Mouse (Mus musculus) right cerebral cortex, postnatal 10 days (tissue): ENCODE measurements around the gene Slc25a26.
A peak's percentile ranks its signal among the peaks of the same experiment; 100 is the strongest.

Experiments
- DNase-seq, 2 experiments: peaks; one replicate each; pipeline ENCODE4 v3.0.0; 2021; ENCODE audit warnings: low spot score in 2 of 2

Gene Slc25a26

DNA sequence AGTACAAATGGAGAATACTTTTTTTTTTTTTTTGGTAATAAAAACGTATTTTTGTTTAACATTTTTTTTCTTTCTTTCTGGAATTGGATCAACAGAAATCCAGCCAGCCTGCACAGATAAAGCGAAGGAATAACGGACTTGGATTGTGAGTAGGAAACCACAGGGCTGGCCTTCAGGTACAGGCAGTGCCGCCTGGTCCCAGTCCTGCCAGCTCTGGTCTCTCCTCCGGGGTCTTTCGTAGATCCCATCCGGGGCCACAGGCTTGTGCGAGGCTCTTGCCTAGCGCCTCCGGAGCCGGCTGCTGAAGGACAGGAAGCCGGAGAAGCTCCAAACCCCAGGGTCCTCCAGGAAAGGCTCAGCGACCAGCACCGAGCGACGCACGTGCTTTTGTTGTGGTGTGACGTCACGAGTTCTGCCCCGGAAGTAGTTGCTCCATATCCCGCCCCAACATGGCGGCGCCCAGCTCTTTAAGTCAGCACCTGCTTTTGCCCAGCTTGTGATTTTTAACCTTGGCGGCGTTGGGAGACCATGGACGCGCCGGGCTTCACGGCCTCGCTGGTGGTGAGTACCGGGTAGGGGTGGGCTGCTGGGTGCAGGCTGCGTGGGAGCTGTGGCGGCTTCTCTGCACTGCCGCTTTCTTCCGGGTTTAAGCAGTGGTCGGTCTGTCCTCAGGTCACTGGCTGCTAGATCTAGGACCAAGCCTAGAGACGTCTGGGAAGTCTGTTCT is at the start of gene Slc25a26:
TSS of gene Slc25a26 (plus strand) at position 435 of the 727 bp plus-strand sequence.
- DNase-seq = peak; percentile 94 to 95

DNA sequence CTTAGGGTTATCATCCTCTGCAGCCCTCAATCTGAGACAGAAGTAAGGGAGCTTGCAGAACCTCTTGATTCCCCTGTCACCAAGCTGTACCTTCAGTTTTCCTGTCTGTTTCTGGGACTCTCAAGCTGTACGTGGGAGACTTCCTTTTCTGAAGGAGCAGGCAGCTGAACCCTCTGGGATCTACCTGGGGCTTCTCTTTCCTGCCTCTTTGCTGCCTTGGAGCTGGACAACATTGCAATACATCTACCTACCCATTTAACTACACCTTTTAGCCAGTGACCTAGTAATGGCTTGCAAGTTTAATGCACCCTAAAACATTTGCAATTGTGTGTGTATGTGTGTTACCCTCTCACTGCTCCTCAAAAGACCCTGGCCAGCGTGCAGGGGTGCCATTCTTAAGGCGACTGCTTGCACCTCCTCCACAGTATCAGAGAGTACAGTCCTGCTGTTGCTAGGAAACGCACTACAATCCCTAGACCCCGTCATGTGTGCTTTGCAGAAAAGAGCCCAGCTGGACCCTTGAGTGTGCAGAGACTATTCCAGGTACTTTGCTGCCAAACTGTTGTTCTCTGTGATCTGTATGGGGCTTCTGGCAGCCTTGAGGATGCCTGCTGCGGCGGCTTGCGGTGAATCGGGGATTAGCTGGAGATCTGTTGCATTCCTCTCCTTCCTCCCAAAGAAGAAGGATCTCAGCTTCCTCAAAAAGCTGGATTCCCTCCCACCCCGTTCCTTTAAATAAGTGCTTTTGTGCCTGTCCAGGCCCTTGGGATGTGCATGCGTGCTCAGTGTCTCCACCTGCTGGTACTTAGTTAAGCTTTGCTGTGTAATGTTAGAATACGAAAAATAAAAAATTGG is 35.9 kb upstream of the Slc25a26 start:
- peak; percentile 80 to 81 for DNase-seq

DNA sequence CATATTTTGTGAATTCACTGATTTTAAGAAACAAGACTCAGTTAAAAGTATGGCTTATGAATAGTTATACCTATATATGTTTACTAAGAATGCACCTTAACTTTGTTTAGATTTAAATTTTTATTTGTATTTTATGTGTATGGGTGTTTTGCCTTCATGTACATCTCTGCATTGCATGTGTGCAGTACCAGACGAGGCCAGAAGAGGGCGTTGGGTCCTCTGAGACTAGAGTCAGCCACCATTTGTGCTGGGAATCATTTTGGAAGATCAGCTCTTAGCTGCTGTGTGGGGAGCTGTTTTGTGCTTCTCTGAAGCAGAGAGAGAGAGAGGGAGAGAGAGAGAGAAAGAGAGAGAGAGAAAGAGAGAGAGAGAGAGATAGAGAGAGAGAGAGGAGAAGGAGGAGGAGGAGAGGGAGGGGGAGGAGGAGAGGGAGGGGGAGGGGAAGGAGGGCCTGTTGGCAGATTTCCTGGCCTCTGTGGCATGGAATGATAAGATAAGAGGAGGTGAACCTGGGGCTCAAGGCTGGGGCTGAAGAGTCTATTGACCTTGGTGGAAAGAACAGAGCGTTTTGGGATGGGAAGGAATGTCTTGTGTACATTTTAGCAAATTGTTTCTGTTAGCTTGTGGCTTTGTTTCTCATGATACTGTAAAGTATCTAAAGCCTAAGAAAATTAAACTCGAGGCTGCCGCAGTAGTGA is 33.5 kb upstream of the Slc25a26 start:
- DNase-seq = peak in 1 of 2 experiments; percentile 24

DNA sequence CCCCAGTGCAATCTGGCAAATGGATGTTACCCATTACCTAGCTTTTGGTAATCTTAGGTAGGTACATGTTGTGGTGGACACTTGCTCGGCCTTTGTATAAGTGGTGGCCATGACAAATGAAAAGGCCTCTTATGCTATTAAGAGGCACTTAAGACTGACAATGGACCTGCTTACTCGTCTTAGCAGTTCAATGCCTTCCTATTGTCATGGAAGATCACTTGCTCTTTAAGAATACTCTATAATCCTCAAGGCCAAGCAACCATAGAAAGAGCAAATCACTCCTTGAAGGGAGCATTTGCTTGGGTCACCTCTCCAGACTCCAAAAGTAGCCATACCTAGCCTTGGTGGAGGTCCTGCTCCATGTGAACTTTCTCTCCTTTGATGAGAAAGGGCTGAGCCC is 7.4 kb upstream of the Slc25a26 start:
- no peak for DNase-seq

DNA sequence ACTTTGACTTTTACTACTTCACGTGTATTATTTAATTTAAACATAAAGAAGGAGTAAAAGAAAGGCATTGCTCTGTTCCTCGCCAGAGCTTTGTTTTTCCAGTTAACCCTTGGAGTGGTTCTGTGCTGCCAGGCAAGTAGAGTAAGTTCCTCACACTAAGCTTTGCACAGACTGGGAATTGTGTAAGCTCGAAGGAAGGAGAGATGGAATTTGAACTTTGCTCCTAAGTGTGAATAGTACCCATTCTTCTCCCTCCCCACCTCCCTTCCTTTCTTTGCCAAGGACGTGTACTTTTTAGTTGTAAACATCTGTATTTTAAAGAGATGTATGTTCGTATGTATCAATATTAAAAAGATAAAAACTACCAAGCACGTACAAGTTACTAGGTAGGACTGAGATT is 3.8 kb downstream of the Slc25a26 start:
- no peak for DNase-seq

DNA sequence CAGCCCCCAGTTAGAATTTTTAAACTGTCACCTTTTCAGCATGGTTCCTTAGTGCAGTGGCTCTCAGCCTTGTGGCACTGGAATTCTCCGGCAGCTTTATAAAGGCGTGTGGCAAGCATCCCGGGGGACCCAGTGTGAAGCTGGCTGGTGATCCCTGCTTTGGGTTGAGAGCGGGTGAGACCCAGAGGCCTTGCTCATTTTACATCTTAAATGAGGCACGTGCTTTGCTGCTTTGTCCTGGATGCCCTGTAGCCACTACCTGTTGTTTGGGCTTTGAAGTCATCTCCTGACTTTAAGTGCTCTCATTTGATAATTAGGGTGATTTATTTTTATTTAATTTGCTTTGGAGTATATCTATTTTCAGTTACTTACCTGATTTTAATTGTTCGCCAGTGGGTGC is 7.8 kb downstream of the Slc25a26 start:
- no peak for DNase-seq

DNA sequence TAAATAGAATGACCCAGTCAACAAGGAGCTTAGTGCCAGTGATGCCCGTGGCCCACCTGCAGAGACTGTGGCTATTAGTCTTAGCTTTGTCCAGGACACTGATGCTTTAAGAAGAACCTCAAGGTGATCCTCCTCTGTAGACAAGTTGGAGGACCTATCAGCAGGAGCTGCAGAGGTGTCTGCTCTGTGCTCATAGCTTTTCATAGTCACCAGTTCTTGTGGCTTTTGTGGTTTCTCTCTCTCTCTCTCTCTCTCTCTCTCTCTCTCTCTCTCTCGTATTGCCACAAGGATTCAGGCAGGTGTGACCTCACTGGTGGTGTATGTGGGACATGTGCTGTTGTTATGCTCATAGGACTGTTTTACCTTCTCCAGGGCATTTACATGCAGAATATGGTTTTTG is 8.7 kb downstream of the Slc25a26 start:
- DNase-seq = no peak

DNA sequence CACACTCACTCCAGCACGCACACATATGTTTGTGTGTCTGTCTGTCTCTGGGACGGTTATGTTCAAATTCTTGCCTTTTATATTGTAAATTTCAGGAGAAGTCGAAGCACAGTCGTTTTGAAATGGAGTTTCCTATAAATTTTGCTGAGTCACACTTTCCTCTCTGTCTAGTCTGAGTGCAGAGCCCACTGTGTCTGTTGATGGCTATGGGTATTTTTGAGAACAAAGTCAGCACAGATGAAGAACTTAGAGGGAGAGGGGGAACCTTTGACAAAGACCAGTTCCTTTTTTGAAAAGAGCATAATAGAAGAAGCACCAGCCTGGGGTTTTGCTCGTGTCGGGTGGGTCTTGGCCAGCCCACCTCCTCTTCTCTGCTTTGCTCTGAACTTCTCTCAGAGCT is 9.1 kb downstream of the Slc25a26 start:
- DNase-seq = no peak

DNA sequence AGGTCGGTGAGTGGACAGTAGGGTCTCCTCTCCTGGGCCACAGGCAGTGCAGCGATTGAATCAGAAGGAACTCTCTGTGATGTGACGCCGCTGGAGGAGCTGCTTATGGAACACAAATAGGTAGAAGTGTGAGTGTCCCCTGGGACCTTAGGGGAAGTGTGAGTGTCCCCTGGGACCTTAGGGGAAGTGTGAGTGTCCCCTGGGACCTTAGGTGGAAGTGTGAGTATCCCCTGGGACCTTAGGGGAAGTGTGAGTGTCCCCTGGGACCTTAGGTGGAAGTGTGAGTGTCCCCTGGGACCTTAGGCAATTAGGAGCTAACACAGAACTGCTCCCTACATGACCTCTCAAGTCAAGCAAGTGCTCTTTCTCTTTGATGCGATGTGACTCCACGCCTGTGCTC is 18.0 kb downstream of the Slc25a26 start:
- no peak for DNase-seq

DNA sequence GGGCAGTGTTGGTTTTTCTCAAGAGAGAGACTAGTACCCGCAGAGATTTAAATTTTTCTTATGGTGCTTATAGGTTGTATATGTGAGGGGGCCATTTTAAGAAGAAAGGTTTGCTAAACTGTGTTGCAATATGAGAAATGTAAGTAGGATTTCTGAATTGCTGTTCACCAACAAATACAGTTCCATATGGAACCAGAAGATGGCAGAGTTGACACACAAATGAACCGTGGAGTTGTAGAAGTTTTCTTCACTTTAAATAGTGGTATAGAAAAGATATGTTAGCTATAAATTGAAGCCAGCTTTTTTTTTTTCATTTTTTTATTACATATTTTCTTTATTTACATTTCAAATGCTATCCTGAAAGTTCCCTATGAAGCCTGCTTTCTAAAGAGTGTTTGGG is 24.2 kb downstream of the Slc25a26 start:
- DNase-seq = peak in 1 of 2 experiments; percentile 33

DNA sequence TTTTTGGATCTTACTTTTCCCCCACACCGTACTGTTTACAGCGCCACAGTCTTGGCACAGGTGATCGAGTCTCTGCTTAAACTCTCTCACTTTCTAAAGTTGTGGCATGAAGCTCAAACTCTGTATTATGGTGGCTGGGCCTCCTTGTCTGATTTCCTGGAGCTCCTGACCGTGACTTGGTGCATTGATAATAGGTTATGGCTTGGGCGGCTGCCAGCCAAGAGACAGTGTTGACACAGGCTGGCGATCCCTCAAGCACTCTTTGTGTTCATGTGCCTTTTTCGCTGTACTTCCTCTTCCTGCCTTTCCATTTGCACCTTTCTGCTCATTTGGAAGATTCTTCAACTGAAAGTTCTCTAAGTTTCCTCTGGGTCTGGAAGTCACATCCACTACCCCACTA is 30.6 kb downstream of the Slc25a26 start:
- DNase-seq = no peak

DNA sequence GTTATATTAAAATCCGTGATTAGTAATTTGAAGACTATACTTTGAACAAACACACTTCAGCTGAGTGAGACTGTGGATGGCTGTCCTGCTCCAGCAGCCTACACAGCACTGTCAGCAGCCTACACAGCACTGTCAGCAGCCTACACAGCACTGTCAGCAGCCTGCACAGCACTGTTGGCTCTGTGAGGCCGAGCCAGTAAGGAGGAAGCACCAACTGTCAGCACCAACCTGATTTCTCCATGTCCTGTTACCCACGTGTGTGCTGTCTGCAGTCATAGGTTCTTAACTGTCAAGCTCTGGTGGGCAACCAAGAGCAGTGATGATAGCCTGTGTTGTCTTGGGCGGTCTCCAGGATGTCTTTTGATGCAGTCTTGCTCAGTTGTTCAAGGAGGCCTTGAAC is 32.0 kb downstream of the Slc25a26 start:
- no peak for DNase-seq

DNA sequence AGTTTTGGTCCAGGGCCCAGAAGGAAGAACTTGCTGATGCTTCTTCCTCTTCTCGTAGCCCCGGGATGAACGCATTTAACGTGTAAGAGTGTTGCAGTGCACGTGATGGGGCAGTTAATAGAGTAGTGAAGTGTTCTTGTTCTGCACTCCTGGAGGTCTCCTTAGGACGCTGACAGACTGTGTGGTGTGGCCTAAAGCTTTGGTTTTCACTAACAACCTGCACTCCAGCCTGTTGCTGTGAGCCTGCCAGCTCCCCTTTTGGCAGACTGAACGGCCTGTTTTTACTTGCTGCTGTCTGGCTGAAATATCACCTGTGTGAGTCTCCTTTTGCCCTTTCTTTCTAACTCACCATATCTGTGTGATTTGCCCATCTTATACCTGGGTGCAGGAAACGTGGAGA is 36.3 kb downstream of the Slc25a26 start:
- DNase-seq = no peak

DNA sequence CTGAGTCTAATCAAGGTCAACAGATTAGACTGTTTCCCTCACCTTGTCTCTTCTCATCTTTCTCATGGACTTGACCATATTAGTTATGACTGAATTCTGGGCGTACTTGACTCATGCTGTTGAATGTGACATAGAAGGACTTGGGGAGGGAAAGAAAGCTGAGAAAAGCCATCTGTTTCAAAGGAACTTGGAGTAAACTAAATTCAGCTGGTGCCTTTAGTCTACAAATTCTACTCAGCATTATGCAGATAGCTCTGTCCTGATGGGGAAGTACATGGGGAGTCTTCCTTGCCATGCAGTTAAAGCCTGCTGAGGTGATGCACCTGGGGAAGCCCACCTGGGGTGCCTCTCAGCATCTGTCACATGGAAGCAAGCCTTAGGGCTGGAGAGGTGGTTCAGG is 37.5 kb downstream of the Slc25a26 start:
- no peak for DNase-seq

DNA sequence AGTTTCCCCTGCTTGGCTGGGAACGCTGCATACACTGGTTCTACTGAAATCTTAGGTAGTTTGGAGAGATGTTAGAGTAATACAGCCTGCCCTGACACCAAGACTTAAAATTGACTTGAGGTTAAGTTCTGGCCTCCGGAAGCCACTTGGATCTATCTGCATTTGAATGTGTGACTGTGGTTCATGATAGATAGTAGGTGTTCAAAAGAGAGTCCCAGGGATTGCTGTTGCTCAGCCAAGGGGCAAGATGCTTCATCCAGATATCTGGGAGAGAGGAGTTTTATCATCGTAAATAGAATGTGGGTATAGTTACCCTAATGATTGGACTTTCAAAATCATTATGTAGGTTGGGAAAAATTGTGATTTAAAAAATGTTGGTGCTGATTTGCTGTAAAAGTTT is 40.0 kb downstream of the Slc25a26 start:
- no peak for DNase-seq

DNA sequence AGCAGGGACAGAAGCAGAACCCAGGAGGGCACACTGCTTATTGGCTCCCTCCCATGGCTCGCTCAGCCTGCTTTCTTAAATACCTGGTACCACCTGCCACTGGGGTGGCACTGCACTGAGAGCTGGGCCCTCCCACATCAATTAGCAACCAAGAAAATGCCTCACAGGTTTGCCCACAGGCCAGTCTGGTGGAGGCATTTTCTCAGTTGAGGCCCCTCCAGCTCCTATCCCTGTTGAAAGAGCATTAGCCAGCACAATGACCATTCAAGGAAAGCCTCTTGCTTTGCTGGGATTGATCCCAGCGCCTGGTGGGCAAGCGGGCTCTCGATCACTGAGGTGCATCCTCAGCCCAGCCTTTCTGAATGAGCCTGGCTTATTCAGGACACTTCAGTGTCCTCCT is 40.5 kb downstream of the Slc25a26 start:
- no peak for DNase-seq

DNA sequence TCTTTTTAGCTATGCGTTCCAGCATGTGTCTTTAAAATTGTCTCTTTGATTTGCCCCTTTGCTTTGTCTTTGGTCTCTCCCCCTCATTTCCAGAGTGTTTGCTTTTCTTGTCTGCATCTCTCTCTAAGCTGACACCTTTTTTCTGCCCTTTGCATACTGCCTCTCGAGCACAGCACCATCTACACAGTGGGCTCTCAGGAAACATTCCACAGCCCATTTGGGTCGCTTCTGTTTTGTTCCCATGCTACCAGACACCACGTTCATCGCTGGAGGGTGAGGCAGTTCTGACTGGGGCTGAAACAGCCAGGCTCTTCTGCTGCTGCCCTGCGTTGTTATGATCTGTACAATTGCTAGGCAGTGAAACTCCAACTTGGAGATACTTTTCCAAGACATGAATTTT is 41.0 kb downstream of the Slc25a26 start:
- no peak for DNase-seq

DNA sequence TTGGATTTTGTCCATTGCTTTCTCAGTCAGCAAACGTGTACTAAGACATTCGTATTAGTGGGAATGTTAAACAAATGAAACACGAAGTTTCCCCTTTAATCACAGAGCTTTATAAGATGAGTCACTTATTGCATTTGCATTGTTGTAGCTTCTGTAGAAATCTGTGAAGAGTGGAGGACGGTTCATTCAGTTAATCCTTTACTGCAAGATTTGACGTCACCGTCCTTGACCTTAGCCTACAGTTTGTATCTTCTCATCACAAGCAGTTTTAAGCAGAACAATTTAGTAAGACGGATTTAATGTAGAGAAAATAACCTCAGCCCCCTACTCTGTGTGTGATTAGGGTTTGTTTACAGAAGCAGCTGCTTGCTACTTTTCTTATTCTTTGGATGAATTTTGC is 41.7 kb downstream of the Slc25a26 start:
- no peak for DNase-seq

DNA sequence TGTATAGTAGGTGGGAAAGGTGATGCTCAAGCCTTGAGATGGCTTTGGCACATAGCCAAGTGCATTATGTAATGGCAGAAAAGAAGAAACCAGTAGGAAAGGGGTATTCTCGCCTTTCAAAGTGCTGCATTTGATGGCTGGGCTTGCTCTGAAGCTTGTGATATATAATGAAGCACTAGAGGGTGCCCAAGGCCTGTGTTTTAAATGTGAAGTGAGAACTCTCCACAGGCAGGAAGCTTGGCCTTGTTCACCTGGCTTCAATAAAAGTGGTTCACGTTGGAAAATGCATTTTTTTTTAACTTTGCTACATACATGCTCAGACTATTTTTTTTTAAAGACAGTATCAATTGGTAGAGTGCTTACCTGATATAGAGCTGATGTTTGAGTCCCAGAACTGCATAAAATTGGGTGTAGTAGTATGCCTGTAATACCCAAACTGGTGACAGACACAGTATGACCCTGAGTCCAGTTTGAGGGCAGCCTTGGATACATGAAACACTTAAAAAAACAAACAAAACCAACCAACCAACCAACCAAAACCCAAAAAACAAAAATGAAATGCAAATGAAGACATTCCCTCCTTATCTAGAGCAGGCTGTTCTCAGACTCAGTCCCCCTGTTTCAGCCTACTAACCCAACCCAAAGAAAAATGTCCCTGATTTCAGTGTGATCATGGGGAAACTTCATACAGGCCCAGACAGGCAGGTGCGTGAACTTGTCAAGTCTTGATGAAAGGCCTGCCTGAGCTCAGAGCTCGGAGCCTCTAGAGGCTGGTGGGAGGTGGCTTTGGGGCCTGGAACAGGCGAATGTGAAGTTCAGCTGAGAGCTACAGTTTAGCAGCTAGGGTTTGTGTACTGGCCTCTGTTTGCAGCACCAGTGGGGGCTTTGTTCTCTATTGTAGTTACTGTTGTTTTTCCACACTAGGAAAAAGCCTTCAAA is 44.0 kb downstream of the Slc25a26 start:
- DNase-seq = peak; percentile 72 to 74

DNA sequence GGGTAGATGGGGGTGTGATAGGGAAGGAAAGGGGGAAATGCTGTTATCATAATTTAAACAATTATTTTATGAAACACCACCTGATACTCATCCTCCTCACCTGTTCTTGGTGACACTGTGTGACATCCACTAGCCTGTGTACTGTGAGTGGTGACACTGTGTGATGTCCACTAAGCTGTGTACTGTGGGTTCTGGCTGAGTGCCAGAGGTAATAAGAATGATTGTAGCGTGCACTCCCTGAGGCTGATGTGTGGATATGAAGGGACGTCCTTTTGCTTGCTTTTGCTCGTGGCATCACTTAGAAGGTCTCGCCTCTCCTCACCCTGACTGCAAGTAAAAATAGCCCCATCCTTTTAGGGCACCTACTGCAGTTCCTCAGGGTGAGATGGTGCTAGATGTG is 47.1 kb downstream of the Slc25a26 start:
- DNase-seq = no peak

DNA sequence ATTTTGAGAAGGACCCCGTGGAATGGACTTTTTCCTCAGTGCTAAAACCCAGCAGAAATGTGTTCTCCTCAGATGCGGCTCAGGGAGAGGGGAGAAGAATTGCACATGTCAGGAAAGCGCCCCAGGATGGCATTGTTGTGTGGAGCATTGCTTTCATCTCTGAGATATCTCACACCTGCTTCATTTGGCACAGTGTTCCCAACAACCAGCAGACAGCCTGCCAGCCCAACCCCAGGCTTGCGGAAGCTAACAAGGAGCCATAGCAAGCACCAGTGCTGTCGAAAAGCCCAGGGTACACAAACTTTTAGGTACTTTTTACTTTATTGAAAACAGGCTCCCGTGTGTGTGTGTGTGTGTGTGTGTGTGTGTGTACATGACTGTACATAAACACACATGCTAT is 50.2 kb downstream of the Slc25a26 start:
- no peak for DNase-seq

DNA sequence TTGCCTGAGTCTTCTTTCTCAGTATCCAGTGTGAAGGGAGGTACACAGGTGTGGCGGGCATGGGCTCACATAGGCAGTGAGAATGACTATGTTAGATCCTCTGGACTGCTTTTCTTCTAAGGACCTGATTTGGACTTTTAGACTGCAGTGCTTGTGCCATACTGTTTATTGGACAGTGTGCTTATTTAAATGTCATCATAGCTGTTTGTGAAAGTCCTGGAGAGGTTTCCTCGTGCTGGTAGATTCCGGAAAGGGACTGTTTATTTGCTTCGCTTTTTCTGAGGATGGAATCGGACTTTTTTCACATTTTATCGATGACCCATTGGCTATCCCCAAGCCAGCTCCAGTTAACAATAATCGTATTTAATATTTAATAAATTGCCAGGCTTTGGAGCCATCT is 50.7 kb downstream of the Slc25a26 start:
- no peak for DNase-seq
